Mouse (Mus musculus): ENCODE results near the gene Nrip1.

GRCm38 (mm10) chr16:76341636-76342035 lies 32.0 kb downstream of the Nrip1 start:
- TF ChIP-seq CTCF (conservative IDR thresholded peaks at IDR 0.05 in 1 of 2, IDR thresholded peaks at IDR 0.05 in 1 of 2; ENCODE audit: low read depth in 2 of 2, low read length in 2 of 2) (no peak), ETS1 (conservative IDR thresholded peaks at IDR 0.05; ENCODE audit: low read depth, low read length) (no peak), MEF2A (IDR thresholded peaks at IDR 0.05; ENCODE audit: borderline replicate concordance, low read depth, low read length) (no peak), POLR2A (IDR thresholded peaks at IDR 0.05; ENCODE audit: low read depth, low read length) (no peak), CHD2 (IDR thresholded peaks at IDR 0.05; ENCODE audit: low read length) (no peak), ELF1 (IDR thresholded peaks at IDR 0.05; ENCODE audit: low read depth, low read length) (no peak), CHD1 (IDR thresholded peaks at IDR 0.05; ENCODE audit: low read depth, low read length) (no peak), USF1 (IDR thresholded peaks at IDR 0.05; ENCODE audit: low read depth, low read length) (no peak), RCOR1 (conservative IDR thresholded peaks at IDR 0.05; ENCODE audit: low read depth, low read length) (no peak), MAX (IDR thresholded peaks at IDR 0.05; ENCODE audit: low read length) (no peak), MAFK (IDR thresholded peaks at IDR 0.05; ENCODE audit: insufficient replicate concordance, low read length) (no peak), ZNF384 (IDR thresholded peaks at IDR 0.05; ENCODE audit: low read depth, low read length) (no peak)

All from CH12.LX (cell line).